Mouse (Mus musculus): Measurements from ENCODE around the gene Tmem60.

DNA sequence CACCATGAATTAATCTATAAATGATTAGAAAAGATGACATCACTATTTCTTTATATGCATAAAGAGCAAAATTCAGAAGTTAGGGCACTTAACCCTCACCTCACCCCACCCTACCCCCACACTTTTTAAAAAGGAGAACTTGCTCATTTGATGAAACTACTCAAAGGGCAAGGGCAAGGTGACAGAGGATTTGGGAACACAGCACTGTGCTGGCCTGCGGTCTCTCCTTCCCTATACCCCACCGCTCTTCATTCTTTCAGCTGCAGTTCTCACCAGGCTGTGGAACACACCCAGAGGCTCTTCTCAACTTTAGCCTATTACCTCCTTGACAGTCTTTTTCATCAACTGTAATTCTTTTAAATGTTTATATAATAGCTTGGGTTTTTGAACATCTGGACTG, 35.0 kb upstream of the Tmem60 start:
- TF ChIP-seq CTCF (IDR thresholded peaks at IDR 0.05; ENCODE audit: low read depth) (no peak), EP300 (optimal IDR thresholded peaks at IDR 0.05) (no peak)

Data from stomach, postnatal 0 days (tissue).